In the genomic region with DNA sequence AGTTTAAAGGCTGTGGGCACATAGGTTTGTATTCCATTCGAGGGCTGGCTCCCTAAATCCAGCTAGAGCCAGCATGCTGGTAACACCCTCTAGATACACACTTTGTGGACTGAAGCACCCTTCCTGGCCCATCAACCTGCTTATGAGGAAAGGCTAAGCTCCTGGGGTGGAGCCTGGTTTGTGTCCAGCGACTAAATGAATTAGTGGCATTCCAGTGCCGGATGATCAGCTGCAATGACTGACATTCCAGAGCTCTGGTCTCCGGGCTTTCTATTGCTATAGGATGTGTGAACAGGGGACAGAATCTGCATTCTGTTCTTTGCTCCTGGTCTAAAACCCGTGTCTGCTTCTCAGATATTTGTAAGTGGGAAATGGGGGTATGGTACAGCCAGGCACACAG, we compare ENCODE assay signal across 11 mouse cellular contexts. TPM values are rescaled to one million over a fixed set of nuclear protein-coding genes. Genes with fewer than 3 reads are reported as not detected.
DNase-seq lines count a peak whose midpoint lies in the region; ATAC-seq lines count a peak whose summit lies in the region.
"Had no signal": no experiment of that assay in that cellular context is flagged by ENCODE, and none has a peak within 500 bp of the region (broad histone marks: within the 10 kb centered on the region; RNA-seq: fewer than 3 reads in every experiment).

No protein-coding gene starts in this region.

- 0 out of 2 replicates have a peak overlapping the region, but pooled peaks have one; percentile 2 for H3K27ac ChIP-seq in heart, embryonic 11.5 days (ENCODE audit: low read depth, low read length)
- H3K27ac ChIP-seq: liver, embryonic 15.5 days had no signal

- no peaks in the 10 kb centered on the region for H3K27me3 ChIP-seq in heart, embryonic 11.5 days (ENCODE audit: control insufficient read depth, insufficient read depth, low read length)
- H3K27me3 ChIP-seq: liver, embryonic 15.5 days had no signal

- H3K4me3 ChIP-seq in heart, embryonic 11.5 days (ENCODE audit: low read depth, low read length), result no peak overlapping the region
- H3K4me3 ChIP-seq: liver, embryonic 15.5 days had no signal

- no peaks in the 10 kb centered on the region for H3K9me3 ChIP-seq in heart, embryonic 11.5 days (replicated peaks; ENCODE audit: control insufficient read depth, low read length)
- H3K9me3 ChIP-seq: liver, embryonic 15.5 days had no signal

- no peak for ATAC-seq in heart, embryonic 11.5 days (replicated peaks; ENCODE audit: insufficient number of reproducible peaks, low FRiP score, low TSS enrichment)

- DNase-seq in heart, adult 11 months, result no peak
- DNase-seq in lung, postnatal 36 days, result peak; percentile 5
- DNase-seq in lung, adult 18-20 months, result no peak
- DNase-seq in kidney, postnatal 10 days, result peak; percentile 29
- peak; percentile 9 for DNase-seq in yolk sac, embryonic 10.5 days (ENCODE audit: low spot score)
- no peak for DNase-seq in gastrocnemius, postnatal 25 days
- DNase-seq in urinary bladder, adult 18-20 months (ENCODE audit: low spot score in 2 of 2), result no peak
- DNase-seq: cerebellum, adult 18-20 months had no signal

- peak overlapping the region; percentile 25 for H3K4me2 ChIP-seq in heart, embryonic 11.5 days
- H3K4me2 ChIP-seq: liver, embryonic 15.5 days had no signal

- H3K9ac ChIP-seq in heart, embryonic 11.5 days (ENCODE audit: low read depth, low read length), result 0 out of 2 replicates have a peak overlapping the region, but pooled peaks have one; percentile 0
- H3K9ac ChIP-seq: liver, embryonic 15.5 days had no signal

- peaks cover 10% of the 10 kb centered on the region for H3K4me1 ChIP-seq in heart, embryonic 11.5 days (ENCODE audit: control insufficient read depth, insufficient read depth, low read length)
- H3K4me1 ChIP-seq: liver, embryonic 15.5 days had no signal

- WGBS in heart, embryonic 11.5 days (ENCODE audit: insufficient replicate concordance), result 27% methylated on average over 5 of the region's 5 CpGs

- no peaks in the 10 kb centered on the region for H3K36me3 ChIP-seq in heart, embryonic 11.5 days (ENCODE audit: control insufficient read depth, insufficient read depth, low read length)
- H3K36me3 ChIP-seq: liver, embryonic 15.5 days had no signal

RNA-seq across cellular contexts. Expression of a gene that starts 5.0 kb away (rescaled TPM):
- polyA plus RNA-seq in heart, embryonic 11.5 days (2014; fragmentation: Nextera tagmentation; extraction: Ambion mirVana), result 3.1 and 4.0 TPM in 2 replicates
- total RNA-seq in gastrocnemius, postnatal 25 days (2021), result under 1 TPM; 0.46 to 0.94 TPM

RNA-seq across cellular contexts. Expression of a gene that starts 28.9 kb away (rescaled TPM):
- 0.17 TPM in 1 of 2 replicates, not detected in the other for polyA plus RNA-seq in heart, embryonic 11.5 days (2014; fragmentation: Nextera tagmentation; extraction: Ambion mirVana)
- total RNA-seq in gastrocnemius, postnatal 25 days (2021), result not detected
- total RNA-seq: layer of hippocampus, adult 18-20 months had no signal

Comparison
In these comparisons a context has a peak if more than half of its experiments do, and no peak if none do; other contexts are left out.
1. DNase-seq: peak in lung, postnatal 36 days (single experiment), kidney, postnatal 10 days (single experiment) and yolk sac, embryonic 10.5 days (single experiment); none in heart, adult 11 months (single experiment), lung, adult 18-20 months (0 of 2), gastrocnemius, postnatal 25 days (single experiment) and urinary bladder, adult 18-20 months (0 of 2).